Mouse (Mus musculus) heart, postnatal 10 days (tissue): Measurements from ENCODE around the gene Snrnp27. TPM values are rescaled to one million over a fixed set of nuclear protein-coding genes. Genes with fewer than 3 reads are reported as not detected.
A peak's percentile ranks its signal among the peaks of the same experiment; 100 is the strongest.

Experiments used
- DNase-seq, 2 experiments: peaks; one replicate each; pipeline ENCODE4 v3.0.0; 2021
- intact Hi-C: fragments of 180-260 bp; cut with DNase I; formaldehyde crosslinking; loops from one replicate; pipeline ENCODE4 v1.15.1; 2025
- total RNA-seq, 2 experiments: library from RNA; stranded (reverse); gene quantifications; 2 replicates each; pipeline ENCODE4 v1.2.3; 2021

The Snrnp27 gene
- total RNA-seq, result 10 to 100 TPM; 45.9 to 47.1 TPM

GRCm38 (mm10) chr6:86683872-86684654 lies at the start of gene Snrnp27:
Gene Snrnp27 (minus strand): TSS chr6:86684522.
- DNase-seq, result peak; percentile 95 to 96
- intact Hi-C loops, result loop anchor here (5.0 kb wide), 1 partner anchor 247 kb away; the partner anchor contains the start of gene C87436

- DNase-seq, result peak; percentile 94 to 95
- intact Hi-C loops, result no loop called here
These were observed 49.0 kb upstream of the Snrnp27 start, which contains the start of gene Gmcl1 for GRCm38 (mm10) chr6:86733183-86733876. Gene Gmcl1 (minus strand): TSS chr6:86733383.

DNA sequence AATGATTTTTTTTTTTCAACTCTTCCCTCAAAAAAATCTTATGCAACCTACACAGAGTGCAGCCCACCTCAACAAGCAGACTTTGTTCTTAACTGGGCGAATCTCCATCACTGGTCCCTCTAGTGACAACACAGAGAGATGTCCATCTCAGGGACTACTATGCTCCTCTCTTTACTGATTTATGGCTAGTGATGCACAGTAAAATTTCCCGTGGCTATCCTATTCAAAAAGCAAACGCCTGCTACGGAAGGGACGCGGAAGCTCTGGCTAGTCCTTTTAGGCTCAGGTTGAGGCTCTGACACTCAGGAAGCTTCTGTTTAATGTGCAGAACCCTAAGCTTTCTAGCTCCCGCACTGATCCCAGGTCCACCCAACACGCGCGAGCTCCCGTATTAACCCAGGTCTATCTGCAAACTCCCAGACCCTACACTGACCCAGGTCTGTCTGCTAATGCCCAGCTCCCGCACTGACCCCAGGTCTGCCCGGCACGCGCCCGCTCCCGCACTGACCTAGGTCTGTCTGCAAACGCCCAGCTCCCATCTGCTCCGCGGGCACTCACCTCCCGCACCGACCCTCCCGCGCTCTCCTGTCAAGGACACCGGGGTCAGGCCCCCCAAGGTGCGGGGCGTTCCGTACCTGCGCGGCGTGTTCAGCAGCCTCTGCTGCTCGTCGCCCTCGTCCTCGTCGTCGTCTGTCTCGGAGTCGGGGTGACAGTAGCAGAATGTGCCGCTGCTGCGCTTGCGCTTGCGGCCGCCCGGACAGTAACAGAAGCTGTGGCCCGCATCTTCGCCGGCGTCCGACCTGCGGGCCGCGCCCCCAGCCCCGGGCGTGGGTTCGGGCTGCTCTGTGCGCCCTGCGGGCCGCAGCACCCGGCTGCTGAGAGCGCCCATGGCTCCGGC lies 48.2 kb upstream of the Snrnp27 start:
- intact Hi-C loops, result no loop called here
- peak in 1 of 2 experiments; percentile 10 for DNase-seq

DNA sequence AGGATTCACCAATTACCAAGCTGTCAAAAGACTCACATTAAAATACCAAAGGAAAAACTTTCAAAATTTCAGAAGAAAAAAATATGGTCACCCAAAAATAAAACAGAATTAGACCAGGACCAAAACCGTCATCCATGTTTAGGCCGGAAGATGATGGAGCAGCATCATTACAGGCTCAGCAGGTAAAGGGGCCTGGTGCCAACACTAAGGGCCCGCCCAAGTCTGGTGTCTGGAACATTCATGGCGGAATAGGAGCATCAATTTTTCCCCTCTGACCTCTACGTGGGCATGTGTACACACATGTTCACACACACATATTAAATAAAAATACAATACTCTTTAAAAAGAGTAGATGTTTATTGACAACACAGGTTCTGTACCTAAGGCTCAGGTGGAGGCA lies 44.4 kb upstream of the Snrnp27 start:
- intact Hi-C loops, result no loop called here

GRCm38 (mm10) chr6:86721977-86722376 lies 37.7 kb upstream of the Snrnp27 start:
- intact Hi-C loops, result no loop called here
- no peak for DNase-seq

More for the DNA sequence above, 44.4 kb upstream of the Snrnp27 start:
- no peak for DNase-seq

DNA sequence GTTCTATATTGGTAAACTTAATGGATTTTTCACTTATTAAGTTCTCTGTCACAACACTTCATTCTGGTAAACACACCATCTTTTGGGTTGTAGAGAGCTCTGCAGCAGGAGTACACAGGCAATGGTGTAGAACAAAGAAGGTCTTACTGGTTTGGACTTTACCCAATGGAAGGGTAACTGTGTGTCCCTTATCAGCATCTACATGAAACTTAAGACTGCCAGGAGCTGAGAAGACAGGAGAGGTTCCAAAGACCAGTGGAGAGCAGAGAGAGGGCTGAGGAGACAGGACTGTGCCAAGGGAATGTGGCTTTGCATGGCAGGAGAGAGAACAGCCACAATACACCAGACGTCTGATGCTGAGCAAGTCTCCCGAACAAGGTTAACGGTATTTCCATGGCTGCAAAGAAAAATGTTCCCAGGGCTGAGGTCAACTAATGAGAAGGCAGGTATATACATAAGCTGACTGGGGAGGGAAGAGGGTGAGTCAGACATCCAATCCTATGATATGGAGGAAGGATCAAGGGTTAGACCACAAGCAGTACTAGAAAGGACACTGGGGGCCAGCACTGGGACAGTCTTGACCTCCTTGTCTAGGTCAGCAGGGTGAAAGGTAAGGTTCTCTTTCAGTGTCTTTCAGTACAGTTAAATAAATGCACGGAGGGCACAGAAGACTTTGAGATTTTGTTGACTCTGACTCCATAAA lies 23.9 kb upstream of the Snrnp27 start:
- intact Hi-C loops, result no loop called here
- no peak for DNase-seq

DNA sequence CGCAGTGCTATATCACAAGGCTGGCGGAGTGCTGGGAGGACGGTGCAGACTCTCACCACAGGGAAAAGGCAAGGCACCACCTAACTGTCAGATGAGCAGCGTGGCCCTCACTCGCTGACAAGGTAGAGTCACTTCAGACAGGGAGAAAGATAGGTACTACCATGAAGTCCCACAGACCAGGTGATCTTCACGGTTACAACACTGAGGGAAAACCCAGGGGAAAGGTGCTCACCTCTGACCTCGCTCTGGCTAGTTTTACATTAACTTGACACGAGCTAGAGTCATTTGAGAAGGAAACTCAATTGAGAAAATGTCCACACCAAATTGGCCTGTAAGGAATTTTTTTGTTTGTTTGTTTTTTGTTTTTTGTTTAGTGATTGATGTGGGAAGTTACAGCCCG lies 18.3 kb upstream of the Snrnp27 start:
- DNase-seq, result no peak
- intact Hi-C loops, result no loop called here

DNA sequence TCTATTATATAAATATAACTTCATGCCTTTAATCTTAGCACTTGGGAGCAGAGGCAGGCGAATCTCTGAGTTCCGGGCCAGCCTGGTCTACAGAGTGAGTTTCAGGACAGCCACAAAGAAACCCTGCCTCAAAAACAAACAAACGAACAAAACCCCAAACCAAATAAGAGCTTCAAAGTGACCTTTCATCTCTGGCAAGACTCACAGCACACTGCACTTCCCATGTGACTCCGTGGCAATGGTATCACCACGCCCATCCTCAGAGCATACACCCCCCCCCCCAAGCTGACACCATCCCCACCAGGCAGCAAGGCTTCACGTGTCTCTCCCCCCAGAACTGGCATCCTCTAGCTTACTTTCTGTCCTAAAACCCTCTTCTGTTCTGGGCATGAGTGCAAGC lies 13.6 kb upstream of the Snrnp27 start:
- no peak for DNase-seq
- intact Hi-C loops, result no loop called here

- intact Hi-C loops, result no loop called here
- DNase-seq, result no peak
These were observed 11.9 kb upstream of the Snrnp27 start for GRCm38 (mm10) chr6:86696213-86696612.

DNA sequence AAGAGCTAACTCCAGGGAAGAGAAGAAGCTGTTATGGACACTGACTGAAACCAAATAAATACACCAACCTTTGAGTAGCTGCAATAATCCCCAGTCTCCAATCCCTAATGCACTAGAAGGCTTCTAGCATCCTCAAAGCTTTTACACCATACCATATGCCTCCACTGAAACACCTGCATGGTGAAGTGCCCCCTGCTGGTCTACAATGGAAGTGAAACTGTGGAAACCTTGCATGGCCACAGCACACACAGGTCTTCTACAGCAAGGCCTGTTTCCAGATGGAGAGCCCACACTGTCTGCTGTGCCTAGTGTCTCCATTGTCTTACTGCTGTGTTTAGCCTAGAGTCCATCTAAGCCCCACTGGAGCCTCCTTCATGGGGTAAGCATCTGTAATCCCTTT lies 10.1 kb upstream of the Snrnp27 start:
- intact Hi-C loops, result loop anchor here (1.0 kb wide), 1 partner anchor 149 kb away; no protein-coding TSS in a partner anchor
- peak; percentile 33 to 70 for DNase-seq

GRCm38 (mm10) chr6:86689671-86690070 lies 5.3 kb upstream of the Snrnp27 start:
- intact Hi-C loops, result no loop called here

DNA sequence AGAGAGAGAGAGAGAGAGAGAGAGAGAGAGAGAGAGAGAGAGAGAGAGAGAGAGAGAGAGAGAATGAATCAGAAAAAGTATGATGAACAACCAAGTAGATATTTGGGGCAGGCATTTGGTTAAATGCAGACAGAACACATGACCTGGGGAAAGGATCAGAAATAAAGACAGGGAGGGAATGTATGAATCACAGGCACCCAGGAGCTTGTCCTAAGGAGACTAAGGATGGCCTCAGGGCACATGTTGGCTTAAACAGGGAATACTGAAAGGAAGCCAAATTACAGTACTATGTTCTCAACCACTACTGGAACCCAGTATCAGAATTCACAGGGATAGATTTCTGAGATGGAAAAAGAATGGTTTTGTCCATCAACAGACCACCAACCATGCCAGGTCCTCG lies 2.6 kb upstream of the Snrnp27 start:
- intact Hi-C loops, result no loop called here
- DNase-seq, result no peak

More at GRCm38 (mm10) chr6:86689671-86690070, 5.3 kb upstream of the Snrnp27 start:
- DNase-seq, result no peak

DNA sequence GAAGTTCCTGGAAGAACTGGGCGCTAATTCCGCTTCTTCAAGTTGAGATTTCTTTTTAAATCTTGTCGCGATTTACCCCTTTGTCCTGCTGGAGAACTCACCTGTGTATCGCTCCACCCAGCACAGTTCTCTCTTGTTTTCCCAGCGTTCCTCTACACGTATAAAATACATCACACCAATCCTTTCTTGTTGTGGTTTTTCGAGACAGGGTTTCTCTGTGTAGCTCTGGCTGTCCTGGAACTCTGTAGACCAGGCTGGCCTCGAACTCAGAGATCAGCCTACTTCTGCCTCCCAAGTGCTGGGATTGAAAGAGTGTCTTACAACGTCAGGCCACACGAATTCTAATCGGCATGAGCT lies 311 bp upstream of the Snrnp27 start:
- no peak for DNase-seq
- intact Hi-C loops, result loop anchor here (5.0 kb wide), 1 partner anchor 247 kb away; the partner anchor contains the start of gene C87436

- intact Hi-C loops, result loop anchor here (5.0 kb wide), 1 partner anchor 244 kb away; the partner anchor contains the start of gene C87436
- DNase-seq, result no peak
These were observed 3.0 kb downstream of the Snrnp27 start for GRCm38 (mm10) chr6:86681289-86681688.

GRCm38 (mm10) chr6:86678341-86678740 lies 6.0 kb downstream of the Snrnp27 start:
- intact Hi-C loops, result no loop called here
- no peak for DNase-seq

- peak; percentile 77 to 84 for DNase-seq
- intact Hi-C loops, result loop anchor here (1.0 to 5.0 kb wide), 2 partner anchors 126 to 199 kb away; no protein-coding TSS in a partner anchor
These were observed 13.4 kb downstream of the Snrnp27 start for GRCm38 (mm10) chr6:86670873-86671272.

DNA sequence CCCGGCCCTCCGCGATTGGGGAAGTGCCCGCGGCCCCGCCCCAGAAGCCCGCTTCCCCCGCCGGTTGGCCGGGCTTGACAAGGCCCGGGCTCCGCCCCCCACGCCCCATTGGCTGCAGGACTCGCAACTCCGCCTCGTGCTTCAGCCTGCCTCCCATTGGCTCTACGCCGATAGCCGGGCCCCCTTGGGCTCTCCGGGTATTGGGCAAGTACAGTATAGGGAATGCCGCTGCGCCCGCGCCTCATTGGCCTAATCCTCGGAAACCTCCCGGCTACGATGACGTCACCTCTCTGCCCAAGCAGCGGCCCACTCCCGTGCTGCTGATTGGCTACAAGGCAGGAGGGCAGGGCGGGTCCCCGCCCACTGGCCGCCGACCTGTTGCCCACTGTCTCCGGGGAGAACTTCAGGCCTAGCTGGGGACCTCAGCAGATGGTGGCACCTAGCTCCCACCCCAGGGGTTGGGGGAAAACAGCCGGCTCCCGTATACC lies 15.0 kb downstream of the Snrnp27 start:
- intact Hi-C loops, result loop anchor here (5.0 kb wide), 1 partner anchor 72 kb away; no protein-coding TSS in a partner anchor

DNA sequence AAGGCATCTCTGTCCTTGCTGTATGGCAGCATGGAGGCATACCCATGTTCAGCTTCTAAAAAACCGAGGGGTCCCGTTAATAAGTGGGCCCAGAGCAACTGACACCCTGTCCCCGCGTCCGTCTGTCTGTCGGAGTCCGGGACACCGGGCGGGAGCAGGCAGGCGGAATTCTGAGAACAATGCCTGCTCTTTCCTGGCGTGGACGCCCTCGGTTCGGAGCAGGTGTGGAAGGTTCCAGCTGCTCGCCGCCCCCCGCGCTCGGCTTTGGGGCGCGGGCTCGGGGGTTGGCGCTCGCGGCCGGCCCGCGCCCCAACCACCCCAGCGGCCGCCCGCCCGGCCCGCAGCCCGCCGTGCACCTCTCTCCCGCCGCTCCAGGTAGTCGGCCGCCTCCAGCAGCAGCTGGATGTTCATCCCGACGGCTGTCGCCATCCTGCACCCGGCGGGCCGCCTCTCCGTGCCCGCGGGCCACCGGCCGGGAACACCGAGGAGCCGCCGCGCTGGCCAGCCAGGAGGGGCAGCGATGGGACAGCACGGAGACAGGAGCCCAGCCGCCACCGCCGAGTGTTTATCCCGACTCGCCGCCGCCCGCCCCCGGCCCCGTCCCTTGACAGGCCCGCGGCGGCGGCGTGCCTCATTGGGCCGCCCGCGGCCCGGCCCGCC lies 15.6 kb downstream of the Snrnp27 start, which contains the start of gene Mxd1:
TSS of gene Mxd1 (minus strand) at position 582 of the 660 bp plus-strand sequence.
- peak in 1 of 2 experiments; percentile 42 for DNase-seq
- intact Hi-C loops, result loop anchor here (5.0 kb wide), 1 partner anchor 71 kb away; no protein-coding TSS in a partner anchor

More for the DNA sequence above, 15.0 kb downstream of the Snrnp27 start:
- peak; percentile 100 for DNase-seq

GRCm38 (mm10) chr6:86667061-86667460 lies 17.3 kb downstream of the Snrnp27 start:
- DNase-seq, result no peak
- intact Hi-C loops, result loop anchor here (5.0 kb wide), 1 partner anchor 70 kb away; no protein-coding TSS in a partner anchor
